Mouse (Mus musculus): ENCODE measurements around the gene Natd1. TPM values are rescaled to one million over a fixed set of nuclear protein-coding genes. Genes with fewer than 3 reads are reported as not detected.
"Not testable (repeated sequence)": the region's sequence is repeated elsewhere in the genome, so short reads cannot be mapped to it uniquely, and the experiment has no call there.

Natd1 gene
- polyA plus RNA-seq, 1 experiment from 2014 or later = 39.2 TPM

DNA sequence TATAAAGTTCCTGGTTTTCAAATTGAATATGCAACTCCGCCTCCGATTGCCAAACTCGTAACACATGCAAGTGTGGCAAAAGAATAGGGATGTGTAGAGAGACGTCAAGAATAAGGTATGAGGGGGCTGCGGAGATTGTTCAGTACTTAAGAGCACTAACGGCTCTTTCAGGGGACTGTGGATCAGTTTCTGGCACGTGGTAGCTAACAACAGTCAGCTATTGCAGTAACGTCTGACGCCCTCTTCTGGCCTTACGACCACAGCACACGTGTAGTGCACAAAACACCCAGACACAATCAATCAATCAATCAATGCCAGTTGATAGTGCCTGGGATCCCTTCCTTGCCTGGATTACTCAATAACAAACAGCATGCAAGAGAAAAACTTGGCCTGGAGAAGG, 35.1 kb downstream of the Natd1 start:
- Histone ChIP-seq H3K9ac (peak overlapping the region; percentile 90), H3K27me3 (replicated peaks) (no peaks in the 10 kb centered on the region), H3K4me3 (peak overlapping the region; percentile 97), H3K4me2 (peak overlapping the region; percentile 81), H3K27ac (peak overlapping the region; percentile 93), H3K36me3 (replicated peaks) (no peaks in the 10 kb centered on the region), H3K9me3 (no peaks in the 10 kb centered on the region), H3K4me1 (peaks cover 44% of the 10 kb centered on the region)
- under 1% methylated on average over 11 of the region's 11 CpGs for WGBS
- ATAC-seq (replicated peaks) = peak; percentile 5; the same call in 1 of the 2 replicates

DNA sequence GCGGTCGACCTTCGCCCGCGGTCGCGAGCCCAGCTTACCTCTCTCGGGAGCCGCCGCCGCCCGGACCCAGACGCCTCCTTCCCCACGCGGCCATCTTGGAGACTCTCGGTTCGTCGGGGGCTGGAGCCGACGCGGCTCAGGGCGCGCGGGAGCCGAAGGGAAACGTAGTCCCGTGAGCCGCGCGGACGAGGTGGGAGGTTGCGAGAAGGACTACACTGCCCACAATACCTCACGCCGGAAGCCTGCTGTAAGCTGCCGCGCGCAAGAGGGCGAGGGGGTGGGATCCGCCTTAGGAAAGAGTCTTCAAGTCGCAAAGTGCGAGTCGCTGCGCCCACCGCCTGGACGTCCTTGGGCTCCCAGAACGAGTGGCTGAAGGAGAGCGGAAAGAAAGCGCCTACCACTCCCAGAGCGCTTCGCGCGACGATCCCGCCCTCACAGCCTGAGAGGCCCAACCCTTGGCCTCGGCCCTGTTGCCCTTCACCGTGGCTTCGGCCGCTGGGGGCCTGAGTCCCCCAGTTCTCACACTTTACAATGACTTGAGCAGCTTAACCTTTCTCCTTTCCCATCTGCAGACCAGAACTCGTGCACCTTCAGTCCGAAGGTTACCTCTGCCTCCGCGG, 35.8 kb downstream of the Natd1 start, which contains the start of gene Tmem11:
TSS of gene Tmem11 (minus strand) at position 598 of the 620 bp plus-strand sequence.
- H3K9me3 ChIP-seq = no peaks in the 10 kb centered on the region
- H3K4me1 ChIP-seq = peaks cover 48% of the 10 kb centered on the region
- H3K4me3 ChIP-seq = peak within 1 kb of the TSS; percentile 97
- H3K27me3 ChIP-seq (replicated peaks) = no peaks in the 10 kb centered on the region
- peak; percentile 99 for ATAC-seq (replicated peaks)
- H3K36me3 ChIP-seq (replicated peaks) = no peaks in the 10 kb centered on the region
- peak within 1 kb of the TSS; percentile 81 for H3K4me2 ChIP-seq
- peak within 1 kb of the TSS; percentile 93 for H3K27ac ChIP-seq
- WGBS = under 1% methylated on average over 60 of the region's 62 CpGs
- H3K9ac ChIP-seq = peak within 1 kb of the TSS; percentile 90

DNA sequence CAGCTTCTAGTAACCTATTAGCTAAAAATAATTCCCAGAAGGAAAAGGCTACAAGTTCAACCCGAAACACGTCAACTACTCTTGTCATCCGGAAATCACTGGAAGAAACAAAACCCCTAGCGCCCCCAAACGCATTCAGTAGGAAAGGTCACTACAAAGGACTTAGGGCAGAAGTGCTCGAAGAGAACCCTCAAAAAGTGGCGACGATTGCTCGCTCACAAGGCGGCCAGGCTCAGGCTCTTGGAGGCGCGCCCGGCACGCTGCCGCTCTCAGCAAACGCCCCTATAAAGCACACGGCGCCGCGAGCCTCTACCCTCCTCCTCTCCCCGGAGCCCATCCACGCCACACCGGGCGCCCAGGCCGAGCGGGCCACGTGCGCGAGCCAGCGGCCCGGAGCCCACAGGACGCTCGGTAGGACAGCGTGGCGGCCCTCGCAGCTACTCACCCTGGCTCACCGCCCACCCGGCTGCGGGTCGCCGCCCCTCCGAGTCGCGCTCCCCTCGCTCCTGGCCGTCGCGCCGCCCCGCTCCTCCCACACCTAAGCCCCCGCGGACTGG, 36.4 kb downstream of the Natd1 start:
- Histone ChIP-seq H3K9me3 (no peaks in the 10 kb centered on the region), H3K27me3 (replicated peaks) (no peaks in the 10 kb centered on the region), H3K9ac (peak overlapping the region; percentile 90), H3K36me3 (replicated peaks) (no peaks in the 10 kb centered on the region), H3K27ac (peak overlapping the region; percentile 93), H3K4me2 (peak overlapping the region; percentile 81), H3K4me3 (peak overlapping the region; percentile 97), H3K4me1 (peaks cover 48% of the 10 kb centered on the region)
- 1% methylated on average over 46 of the region's 52 CpGs for WGBS
- ATAC-seq (replicated peaks) = peak; percentile 80

DNA sequence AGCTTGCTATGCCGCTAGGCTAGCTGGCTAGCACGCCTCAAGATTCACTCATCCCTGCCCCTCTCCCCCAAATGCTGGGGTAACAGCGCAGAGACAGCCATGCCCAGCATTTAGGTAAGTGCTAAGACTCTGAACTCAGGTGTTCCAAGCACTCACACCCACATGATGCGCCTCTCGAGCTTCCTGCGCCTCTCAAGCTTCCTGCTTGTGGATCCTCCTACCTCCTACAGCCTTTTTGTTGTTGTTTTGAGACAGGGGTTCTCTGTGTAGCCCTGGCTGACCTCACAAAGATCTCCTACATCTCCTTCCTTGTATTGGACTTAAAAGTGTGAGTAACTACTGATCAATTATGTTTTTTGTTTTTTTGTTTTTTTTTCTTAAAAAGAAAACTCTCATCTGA, 41.4 kb downstream of the Natd1 start:
- Histone ChIP-seq H3K9me3 (no peaks in the 10 kb centered on the region), H3K27ac (0 out of 2 replicates have a peak overlapping the region, but pooled peaks have one; percentile 29), H3K4me3 (no peak overlapping the region), H3K27me3 (replicated peaks) (no peaks in the 10 kb centered on the region), H3K36me3 (replicated peaks) (no peaks in the 10 kb centered on the region), H3K9ac (no peak overlapping the region), H3K4me2 (no peak overlapping the region), H3K4me1 (peaks cover 38% of the 10 kb centered on the region)
- no peak for ATAC-seq (replicated peaks)
- 87% methylated on average over 6 of the region's 6 CpGs for WGBS

DNA sequence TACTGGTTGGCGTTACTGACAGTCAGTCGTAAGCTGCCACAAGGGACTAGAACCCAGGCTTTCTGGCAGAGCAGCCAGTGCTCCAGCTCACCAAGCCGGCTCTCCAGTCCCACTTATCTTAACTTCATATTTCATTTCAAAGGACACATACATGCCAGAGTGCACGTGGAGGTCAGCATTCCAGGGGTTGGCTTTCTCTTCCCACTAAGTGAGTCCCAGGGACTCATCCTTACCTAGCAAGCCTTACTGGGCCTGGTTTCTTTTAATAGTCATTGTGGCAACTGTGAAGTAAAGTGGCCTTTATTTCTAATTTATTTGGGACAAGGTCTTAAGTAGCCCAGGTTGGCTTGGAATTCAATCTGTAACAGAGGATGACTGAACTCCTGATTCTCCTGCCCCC, 43.1 kb downstream of the Natd1 start:
- ATAC-seq (replicated peaks) = no peak
- no peaks in the 10 kb centered on the region for H3K9me3 ChIP-seq
- WGBS = 91% methylated on average over 4 of the region's 4 CpGs

DNA sequence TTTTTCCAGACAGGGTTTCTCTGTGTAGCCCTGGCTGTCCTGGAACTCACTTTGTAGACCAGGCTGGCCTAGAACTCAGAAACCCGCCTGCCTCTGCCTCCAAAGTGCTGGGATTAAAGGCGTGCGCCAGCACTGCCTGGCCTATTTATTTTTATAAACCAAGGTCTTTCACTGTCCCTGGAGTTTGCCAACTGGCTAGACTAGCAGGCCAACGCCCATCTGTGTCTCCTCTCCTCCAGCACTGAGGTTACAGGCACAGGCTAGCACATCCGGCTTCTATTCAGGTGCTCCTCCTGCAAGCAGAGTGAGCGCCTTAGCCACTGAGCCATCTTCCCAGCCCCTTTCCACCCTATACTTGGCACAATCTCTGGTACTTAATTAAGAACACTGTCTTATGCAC, 45.1 kb downstream of the Natd1 start:
- WGBS = 98% methylated on average over 6 of the region's 6 CpGs
- H3K9me3 ChIP-seq; H3K27me3 ChIP-seq (replicated peaks); H3K4me2 ChIP-seq; ATAC-seq (replicated peaks); H3K36me3 ChIP-seq (replicated peaks); H3K4me3 ChIP-seq; H3K4me1 ChIP-seq; H3K27ac ChIP-seq; H3K9ac ChIP-seq: not testable (repeated sequence)

More for the DNA sequence above, 43.1 kb downstream of the Natd1 start:
- H3K36me3 ChIP-seq (replicated peaks) = no peaks in the 10 kb centered on the region
- no peaks in the 10 kb centered on the region for H3K27me3 ChIP-seq (replicated peaks)
- H3K27ac ChIP-seq = no peak overlapping the region
- no peak overlapping the region for H3K4me3 ChIP-seq
- no peak overlapping the region for H3K4me2 ChIP-seq
- no peak overlapping the region for H3K9ac ChIP-seq
- H3K4me1 ChIP-seq = peaks cover 23% of the 10 kb centered on the region

DNA sequence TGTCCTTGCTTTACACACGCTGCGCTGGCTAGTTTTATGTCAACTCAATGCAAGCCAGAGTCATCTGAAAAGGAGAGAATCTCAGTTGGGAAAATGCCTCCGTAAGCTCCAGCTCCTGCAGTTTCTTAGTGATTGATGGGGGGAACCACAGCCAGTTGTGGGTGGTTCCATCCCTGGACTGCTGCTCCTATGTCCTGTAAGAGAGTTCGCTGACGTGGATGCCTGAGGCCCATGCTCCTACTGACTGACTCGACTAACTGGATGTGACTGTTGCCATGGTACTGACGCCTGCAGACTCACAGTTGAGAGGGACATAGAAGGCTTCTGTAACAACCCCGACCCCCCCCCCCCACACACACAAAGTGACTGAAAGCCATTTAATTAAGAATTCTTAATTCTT, 46.6 kb downstream of the Natd1 start:
- H3K27ac ChIP-seq = no peak overlapping the region
- no peak overlapping the region for H3K4me3 ChIP-seq
- no peaks in the 10 kb centered on the region for H3K9me3 ChIP-seq
- 60% methylated on average over 8 of the region's 8 CpGs for WGBS
- H3K4me1 ChIP-seq = no peaks in the 10 kb centered on the region; the same call in 1 of the 2 replicates
- H3K4me2 ChIP-seq = no peak overlapping the region
- no peaks in the 10 kb centered on the region for H3K27me3 ChIP-seq (replicated peaks)
- no peak overlapping the region for H3K9ac ChIP-seq
- no peak for ATAC-seq (replicated peaks)
- peaks cover 7% of the 10 kb centered on the region; the same call in 1 of the 2 replicates for H3K36me3 ChIP-seq (replicated peaks)

DNA sequence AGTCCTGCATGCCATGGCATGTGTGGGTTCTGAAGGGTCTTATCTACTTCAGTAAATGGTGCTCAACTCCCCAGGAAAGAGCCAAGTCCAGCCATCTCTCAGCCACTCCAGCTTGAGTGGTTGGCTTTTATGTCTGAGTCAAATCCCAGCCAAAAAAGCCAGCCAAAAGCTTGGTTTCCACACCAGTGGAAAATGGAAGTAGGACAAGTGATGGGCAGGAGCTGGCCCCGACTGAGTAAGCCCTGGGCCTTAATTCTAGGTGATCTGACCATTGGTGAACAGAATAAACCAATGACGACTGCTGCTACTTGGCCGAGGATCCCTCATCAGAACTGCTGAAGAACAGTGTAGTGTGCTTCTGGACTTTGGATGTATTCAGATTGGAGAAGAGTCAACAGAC, 47.1 kb downstream of the Natd1 start:
- Histone ChIP-seq H3K9ac (no peak overlapping the region), H3K27me3 (replicated peaks) (no peaks in the 10 kb centered on the region), H3K27ac (no peak overlapping the region), H3K4me2 (no peak overlapping the region), H3K36me3 (replicated peaks) (peaks cover 7% of the 10 kb centered on the region; the same call in 1 of the 2 replicates), H3K9me3 (no peaks in the 10 kb centered on the region), H3K4me1 (no peaks in the 10 kb centered on the region), H3K4me3 (no peak overlapping the region)
- WGBS = 92% methylated on average over 3 of the region's 3 CpGs
- ATAC-seq (replicated peaks) = no peak

DNA sequence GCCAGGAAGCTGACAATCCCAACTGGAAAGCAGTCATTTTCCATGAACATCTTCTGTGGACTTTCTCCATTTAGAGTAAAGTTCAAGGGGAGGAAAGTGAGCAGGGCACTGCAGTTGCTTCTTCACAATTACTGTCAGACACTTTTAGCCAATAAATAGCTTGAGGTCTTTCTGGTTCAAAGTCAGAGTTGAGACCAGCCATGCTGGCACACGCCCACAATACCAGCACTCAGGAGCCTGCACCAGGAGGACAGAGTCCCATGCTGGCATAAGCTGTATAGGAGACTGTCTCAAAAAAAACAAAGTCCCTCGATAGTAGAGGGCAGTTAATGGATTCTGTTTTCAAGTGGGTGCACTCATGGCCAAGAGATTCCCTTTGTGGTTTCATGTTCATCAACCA, 48.5 kb downstream of the Natd1 start:
- H3K9ac ChIP-seq = no peak overlapping the region
- no peak overlapping the region for H3K4me3 ChIP-seq
- no peaks in the 10 kb centered on the region for H3K9me3 ChIP-seq
- WGBS = 68% methylated on average over 2 of the region's 2 CpGs
- no peaks in the 10 kb centered on the region for H3K27me3 ChIP-seq (replicated peaks)
- peaks cover 7% of the 10 kb centered on the region; the same call in 1 of the 2 replicates for H3K36me3 ChIP-seq (replicated peaks)
- H3K27ac ChIP-seq = no peak overlapping the region
- no peak overlapping the region for H3K4me2 ChIP-seq
- no peak for ATAC-seq (replicated peaks)
- no peaks in the 10 kb centered on the region for H3K4me1 ChIP-seq

DNA sequence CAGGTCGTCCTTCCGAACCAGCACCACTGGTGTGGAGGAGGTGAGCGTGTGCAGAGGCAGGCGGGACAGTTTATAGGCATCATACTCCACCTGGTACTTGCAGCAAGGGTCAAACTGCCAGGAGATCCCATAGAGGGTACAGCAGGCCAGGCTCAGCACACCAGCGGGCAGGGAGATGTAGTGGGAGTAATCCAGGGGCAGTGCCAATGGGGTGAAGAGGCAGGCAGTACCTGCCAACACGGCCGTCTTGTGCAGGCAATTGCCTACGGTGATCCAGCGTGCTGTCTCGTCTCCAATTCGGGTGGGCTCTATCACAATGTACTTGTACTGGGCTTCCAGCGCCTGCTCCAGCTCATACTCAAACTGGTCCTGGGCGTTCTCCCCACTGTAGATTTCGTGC, 49.6 kb downstream of the Natd1 start:
- H3K9me3 ChIP-seq = no peaks in the 10 kb centered on the region
- peaks cover 7% of the 10 kb centered on the region; the same call in 1 of the 2 replicates for H3K36me3 ChIP-seq (replicated peaks)
- H3K4me2 ChIP-seq = no peak overlapping the region
- 90% methylated on average over 14 of the region's 14 CpGs for WGBS
- H3K27ac ChIP-seq = no peak overlapping the region
- no peaks in the 10 kb centered on the region for H3K4me1 ChIP-seq
- H3K27me3 ChIP-seq (replicated peaks) = no peaks in the 10 kb centered on the region
- no peak overlapping the region for H3K9ac ChIP-seq
- ATAC-seq (replicated peaks) = no peak
- H3K4me3 ChIP-seq = no peak overlapping the region

DNA sequence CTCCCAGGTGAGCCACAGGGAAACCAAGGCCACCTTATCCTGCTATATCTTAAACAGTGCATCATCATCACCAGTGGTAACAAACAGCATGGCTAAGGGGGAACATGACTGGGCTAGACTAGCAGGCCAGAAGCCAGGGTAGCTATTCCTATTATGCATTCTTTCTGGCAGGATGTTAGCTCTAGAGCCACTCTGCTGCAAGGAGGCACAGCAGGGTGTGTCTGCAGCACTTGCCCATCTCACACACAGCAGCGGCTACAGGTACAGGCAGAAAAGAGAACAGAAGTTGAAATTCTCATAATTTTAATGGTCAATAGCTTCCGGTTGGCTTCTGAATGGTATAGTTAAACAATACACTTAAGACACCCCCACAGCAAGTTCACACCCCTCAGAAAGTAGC, 50.4 kb downstream of the Natd1 start:
- no peak for ATAC-seq (replicated peaks)
- Histone ChIP-seq H3K9ac (no peak overlapping the region), H3K9me3 (no peaks in the 10 kb centered on the region), H3K27ac (no peak overlapping the region), H3K27me3 (replicated peaks) (no peaks in the 10 kb centered on the region), H3K36me3 (replicated peaks) (peaks cover 7% of the 10 kb centered on the region; the same call in 1 of the 2 replicates), H3K4me3 (no peak overlapping the region), H3K4me1 (no peaks in the 10 kb centered on the region), H3K4me2 (no peak overlapping the region)
- 87% methylated on average over 2 of the region's 2 CpGs for WGBS

DNA sequence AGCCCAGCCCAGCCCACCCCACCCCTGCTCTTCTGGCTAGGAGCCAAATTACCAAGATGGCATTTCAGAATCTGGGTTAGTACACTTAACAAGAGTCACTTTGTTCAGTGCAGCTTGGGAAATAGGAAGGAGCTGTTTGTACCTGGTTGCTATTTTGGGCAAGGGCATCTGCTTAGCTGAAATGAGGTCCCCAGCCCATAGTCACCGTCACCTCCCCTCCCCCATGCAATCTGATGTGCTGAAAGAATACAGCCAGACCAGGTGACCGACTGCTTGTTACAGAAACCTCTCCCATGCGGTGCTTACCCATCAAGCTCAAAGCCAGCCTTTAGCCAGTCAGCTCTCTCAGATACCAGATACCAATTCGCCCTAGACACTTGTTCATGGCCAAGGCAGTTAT, 51.4 kb downstream of the Natd1 start:
- H3K4me2 ChIP-seq = no peak overlapping the region
- H3K27me3 ChIP-seq (replicated peaks) = no peaks in the 10 kb centered on the region
- no peak overlapping the region for H3K4me3 ChIP-seq
- H3K27ac ChIP-seq = no peak overlapping the region
- no peaks in the 10 kb centered on the region for H3K9me3 ChIP-seq
- H3K36me3 ChIP-seq (replicated peaks) = peaks cover 10% of the 10 kb centered on the region; the same call in 1 of the 2 replicates
- H3K9ac ChIP-seq = no peak overlapping the region
- WGBS = 87% methylated on average over 4 of the region's 4 CpGs
- H3K4me1 ChIP-seq = no peaks in the 10 kb centered on the region
- no peak for ATAC-seq (replicated peaks)

DNA sequence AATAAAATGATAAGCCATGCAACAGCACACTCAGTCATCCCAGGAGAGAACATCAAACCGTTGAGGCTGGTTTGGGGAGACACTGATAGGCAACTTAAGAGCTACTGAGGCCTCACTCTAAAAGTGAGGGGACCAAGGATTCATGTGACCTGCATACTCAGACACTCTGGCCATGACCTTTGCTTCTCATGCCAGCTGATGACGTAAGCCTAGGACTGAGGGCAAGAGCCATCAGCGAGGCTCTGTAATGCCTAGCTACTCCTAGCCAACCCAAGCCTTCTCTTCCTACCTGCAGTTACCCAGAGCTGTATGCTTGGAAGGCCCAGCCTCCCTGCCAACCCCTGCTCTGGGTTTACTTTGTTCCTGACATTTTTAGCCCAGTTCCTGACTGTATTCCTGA, 52.6 kb downstream of the Natd1 start:
- H3K4me1 ChIP-seq = no peaks in the 10 kb centered on the region
- H3K27ac ChIP-seq = no peak overlapping the region
- no peaks in the 10 kb centered on the region for H3K27me3 ChIP-seq (replicated peaks)
- no peak overlapping the region for H3K4me3 ChIP-seq
- H3K9ac ChIP-seq = no peak overlapping the region
- 94% methylated on average over 3 of the region's 3 CpGs for WGBS
- peaks cover 10% of the 10 kb centered on the region; the same call in 1 of the 2 replicates for H3K36me3 ChIP-seq (replicated peaks)
- H3K4me2 ChIP-seq = no peak overlapping the region
- no peaks in the 10 kb centered on the region for H3K9me3 ChIP-seq
- no peak for ATAC-seq (replicated peaks)
